Mouse (Mus musculus): ENCODE data around the gene Vmn2r58. TPM values are rescaled to one million over a fixed set of nuclear protein-coding genes. Genes with fewer than 3 reads are reported as not detected.
"Not testable (repeated sequence)": the region's sequence is repeated elsewhere in the genome, so short reads cannot be mapped to it uniquely, and the experiment has no call there.

Gene Vmn2r58
- not detected in 2 replicates for polyA plus RNA-seq (2014; fragmentation: Nextera tagmentation; extraction: Ambion mirVana)

GRCm38 (mm10) chr7:41872612-41873011, at the start of gene Vmn2r58:
Vmn2r58 (minus strand) TSS chr7:41872712.
- not testable (repeated sequence) for H3K4me1 ChIP-seq (ENCODE audit: control insufficient read depth, insufficient read depth, low read length); H3K27ac ChIP-seq (ENCODE audit: low read depth, low read length); ATAC-seq (replicated peaks; ENCODE audit: insufficient number of reproducible peaks, low FRiP score, low TSS enrichment); H3K4me3 ChIP-seq (ENCODE audit: low read depth, low read length); H3K9me3 ChIP-seq (replicated peaks; ENCODE audit: control insufficient read depth, low read length); H3K36me3 ChIP-seq (ENCODE audit: control insufficient read depth, insufficient read depth, low read length); H3K9ac ChIP-seq (ENCODE audit: low read depth, low read length); H3K4me2 ChIP-seq; H3K27me3 ChIP-seq (ENCODE audit: control insufficient read depth, insufficient read depth, low read length)
- WGBS (ENCODE audit: insufficient replicate concordance), result 78% methylated on average over 4 of the region's 5 CpGs

Other genes with a start within 250 kb of the Vmn2r58 start
- 5.9 and 6.3 TPM in 2 replicates for gene Zfp788, start 239.5 kb downstream of the Vmn2r58 start, polyA plus RNA-seq (2014; fragmentation: Nextera tagmentation; extraction: Ambion mirVana)
- not detected in 2 replicates for gene Vmn2r59, start 186.3 kb upstream of the Vmn2r58 start, polyA plus RNA-seq (2014; fragmentation: Nextera tagmentation; extraction: Ambion mirVana)
- gene Vmn2r60, start 235.1 kb upstream of the Vmn2r58 start, polyA plus RNA-seq (2014; fragmentation: Nextera tagmentation; extraction: Ambion mirVana), result not detected in 2 replicates

Data from heart, embryonic 11.5 days (tissue).